Mouse (Mus musculus): Measurements from ENCODE around the gene Nsmce3.

Gene Nsmce3

DNA sequence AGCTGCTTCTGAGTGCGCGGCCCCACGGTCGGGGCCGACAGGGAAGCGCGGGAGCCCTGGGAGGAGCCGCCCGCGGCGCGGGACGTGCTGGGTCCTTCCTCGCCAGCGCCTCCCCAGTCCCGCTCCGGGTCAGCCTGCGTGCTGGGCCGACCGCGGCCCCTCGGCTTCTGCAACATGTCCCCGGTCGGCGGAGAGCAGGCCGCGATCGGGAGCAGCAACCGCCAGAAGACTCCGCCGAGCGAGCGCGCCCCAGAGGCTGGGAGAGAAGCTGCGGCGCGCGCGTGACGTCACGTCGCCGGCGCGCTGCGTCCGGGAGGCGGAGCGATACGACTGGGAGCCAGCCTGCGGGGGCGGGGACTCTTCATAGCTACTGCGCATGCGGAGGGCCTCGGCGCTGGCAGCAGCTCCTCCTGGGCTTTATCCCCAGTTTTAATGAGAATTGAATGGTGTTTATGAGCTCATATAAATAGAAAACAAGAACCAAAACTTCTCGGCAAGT is at the start of gene Nsmce3:
Gene Nsmce3, minus strand, starts transcription at position 255 of the 499 bp plus-strand sequence.
- peak; percentile 96 for DNase-seq (ENCODE audit: low read depth, low spot score)

DNA sequence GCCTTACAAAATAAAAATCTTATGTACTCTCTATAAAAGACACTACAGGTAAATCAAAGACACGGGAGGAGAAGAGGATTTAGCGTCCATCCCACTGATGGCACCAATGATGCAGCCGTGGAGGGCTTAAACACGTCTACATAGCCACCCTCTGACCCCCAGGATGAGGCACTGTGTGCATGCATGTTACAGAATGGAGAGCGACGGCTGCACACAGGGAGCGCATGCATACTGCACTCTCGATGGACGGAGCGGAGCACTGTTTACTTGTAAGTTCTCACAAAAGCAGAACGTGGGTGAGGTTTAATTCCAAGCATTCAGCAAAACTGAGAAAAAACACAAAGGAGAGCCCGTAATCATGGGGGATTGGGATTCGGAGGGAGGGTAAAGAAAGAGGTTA is 48.4 kb upstream of the Nsmce3 start:
- no peak for DNase-seq (ENCODE audit: low read depth, low spot score)

DNA sequence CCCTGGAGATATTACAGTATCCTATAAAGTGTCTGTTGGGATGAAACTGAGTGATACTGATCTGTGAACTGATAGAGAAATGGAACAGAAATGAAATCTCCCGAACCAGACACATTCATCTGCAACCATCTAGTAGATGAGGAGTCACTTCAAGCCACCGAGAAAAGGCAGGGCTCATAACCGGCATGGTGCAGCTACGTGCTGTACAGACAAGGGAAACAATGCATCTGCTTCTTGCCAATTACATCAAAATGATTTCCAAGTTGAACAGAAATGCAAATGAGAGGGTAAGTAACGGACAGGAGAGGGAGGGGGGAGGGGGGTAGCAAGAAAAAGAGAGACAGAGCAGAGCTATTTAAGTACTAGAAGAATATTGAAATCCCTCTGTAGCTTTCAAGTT is 47.9 kb upstream of the Nsmce3 start:
- DNase-seq (ENCODE audit: low read depth, low spot score), result no peak

DNA sequence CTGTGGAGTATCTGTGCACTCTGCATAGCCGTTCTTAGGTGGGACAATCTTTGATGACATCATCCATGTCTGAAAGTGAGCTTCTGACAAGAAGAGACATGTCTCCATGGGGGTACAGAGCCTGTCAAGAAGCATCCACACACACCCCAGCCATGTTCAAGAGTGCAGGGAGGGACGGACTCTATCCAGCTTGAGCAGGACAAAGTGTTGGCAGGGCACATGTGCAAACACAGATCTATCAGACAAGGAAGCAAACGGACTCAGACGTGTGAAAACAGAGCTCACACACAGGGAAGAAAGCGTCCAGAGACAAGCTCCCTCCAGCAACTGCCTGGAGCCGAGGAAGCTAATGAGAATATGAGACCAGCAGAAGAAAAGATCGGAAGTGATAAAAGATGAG is 43.9 kb upstream of the Nsmce3 start:
- no peak for DNase-seq (ENCODE audit: low read depth, low spot score)

DNA sequence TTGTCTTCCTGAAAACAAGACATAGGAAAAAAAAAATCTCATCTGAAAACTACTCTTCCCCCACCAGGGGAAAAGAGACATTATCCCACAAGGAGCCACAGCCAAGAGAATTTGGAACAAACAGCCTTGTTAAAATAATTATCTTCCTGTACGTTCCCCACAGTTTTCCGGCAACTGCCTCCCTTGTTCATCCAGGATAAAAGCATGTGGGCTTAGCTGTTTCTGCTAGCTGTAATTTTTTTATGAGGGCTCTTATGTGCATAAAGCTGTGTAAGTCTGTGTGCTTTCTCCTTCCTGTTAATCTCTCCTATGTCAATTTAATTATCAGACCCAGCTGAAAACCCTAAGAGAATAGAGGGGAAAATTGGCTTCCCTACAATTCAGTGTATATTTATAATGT is 42.3 kb upstream of the Nsmce3 start:
- no peak for DNase-seq (ENCODE audit: low read depth, low spot score)

DNA sequence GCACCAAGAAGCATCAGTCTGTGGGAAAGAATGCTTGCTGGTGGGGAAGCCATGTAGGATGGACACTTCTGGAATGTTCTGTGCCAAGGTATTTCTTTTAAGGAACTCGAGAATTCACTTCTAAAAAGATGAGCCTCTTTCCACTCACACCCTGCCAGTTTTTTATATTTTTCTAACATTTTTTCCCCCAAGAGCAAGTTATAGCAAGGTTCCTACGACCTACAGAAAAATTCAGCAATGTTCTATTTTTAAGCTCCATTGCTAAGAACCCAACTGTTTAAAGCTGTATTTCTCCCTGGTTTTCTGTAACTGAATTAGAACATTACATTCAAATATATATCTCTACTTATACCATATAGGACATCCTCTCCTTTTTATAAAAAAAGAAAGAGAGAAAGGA is 39.1 kb upstream of the Nsmce3 start:
- no peak for DNase-seq (ENCODE audit: low read depth, low spot score)

DNA sequence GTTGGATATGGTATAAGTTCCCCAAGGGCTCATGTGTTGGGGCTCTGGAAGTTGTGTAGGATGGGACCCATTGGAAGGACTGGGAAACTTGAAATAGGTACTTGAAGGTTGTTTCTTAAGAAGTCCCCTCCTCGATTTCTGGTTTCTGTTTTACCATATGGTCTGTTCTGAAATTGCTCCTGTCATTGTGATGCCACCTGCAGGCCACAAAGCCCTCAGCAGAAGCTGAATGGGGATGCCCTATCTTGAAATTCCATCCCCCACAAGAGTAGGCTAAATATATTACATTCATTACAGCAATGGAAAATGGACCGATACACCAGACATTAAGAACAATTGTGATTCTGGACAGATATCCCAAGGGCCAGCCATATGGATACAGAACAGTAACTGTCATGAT is 37.4 kb upstream of the Nsmce3 start:
- no peak for DNase-seq (ENCODE audit: low read depth, low spot score)

DNA sequence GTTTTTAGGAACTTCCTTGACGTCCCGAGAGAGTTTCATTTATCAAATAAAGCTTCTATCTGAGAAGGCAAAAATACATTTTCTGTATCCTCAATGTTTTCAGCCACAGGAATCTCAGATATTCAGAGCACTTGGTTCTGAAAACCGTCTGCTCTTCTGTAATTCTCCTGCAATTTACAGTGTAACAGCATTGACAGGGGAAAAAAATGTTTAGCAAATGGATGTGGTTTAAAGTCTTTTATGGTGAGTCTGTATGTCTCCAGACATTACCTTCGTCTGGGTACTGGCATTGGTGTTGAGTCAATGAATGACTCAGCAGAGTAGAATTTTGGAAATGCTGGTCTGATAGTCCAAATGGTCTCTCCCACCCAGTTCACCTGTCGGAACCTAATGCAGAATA is 34.2 kb upstream of the Nsmce3 start:
- no peak for DNase-seq (ENCODE audit: low read depth, low spot score)

DNA sequence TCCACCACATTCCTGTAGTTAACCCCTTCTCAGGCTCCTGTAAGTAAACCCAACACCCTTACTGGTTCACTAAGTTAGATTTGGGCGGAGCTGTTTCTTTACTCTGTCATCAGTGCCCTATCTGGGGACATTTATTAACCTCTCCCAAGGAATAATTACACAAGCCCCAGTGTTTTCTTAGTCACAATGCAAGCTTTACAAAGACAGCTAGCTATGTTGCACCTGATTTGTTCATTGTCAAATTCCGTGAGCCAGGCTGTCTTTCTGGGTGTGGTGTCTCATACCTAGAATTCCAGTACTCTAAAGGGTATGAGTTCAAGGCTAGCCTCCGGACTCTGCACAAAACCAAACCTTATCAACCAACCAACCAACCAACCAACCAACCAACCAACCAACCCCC is 32.7 kb upstream of the Nsmce3 start:
- no peak for DNase-seq (ENCODE audit: low read depth, low spot score)

DNA sequence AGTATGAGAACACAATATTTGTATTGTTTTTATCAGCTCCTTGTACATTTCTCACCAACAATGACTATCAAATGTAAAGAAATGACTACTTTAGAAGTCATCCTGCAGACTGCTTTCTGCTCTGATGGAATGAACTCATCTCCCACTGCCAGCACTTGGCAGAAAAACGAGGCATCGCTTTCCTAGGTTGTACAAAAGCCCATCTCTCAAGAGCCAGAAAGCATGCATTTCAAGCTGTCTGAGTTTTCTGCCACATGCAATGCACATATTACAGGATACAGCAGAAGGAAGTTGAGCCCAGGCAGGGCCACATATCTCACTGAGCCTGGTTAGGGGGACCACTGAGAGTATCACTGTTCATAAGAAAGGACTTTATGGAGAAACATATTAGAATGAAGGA is 27.5 kb upstream of the Nsmce3 start:
- no peak for DNase-seq (ENCODE audit: low read depth, low spot score)

DNA sequence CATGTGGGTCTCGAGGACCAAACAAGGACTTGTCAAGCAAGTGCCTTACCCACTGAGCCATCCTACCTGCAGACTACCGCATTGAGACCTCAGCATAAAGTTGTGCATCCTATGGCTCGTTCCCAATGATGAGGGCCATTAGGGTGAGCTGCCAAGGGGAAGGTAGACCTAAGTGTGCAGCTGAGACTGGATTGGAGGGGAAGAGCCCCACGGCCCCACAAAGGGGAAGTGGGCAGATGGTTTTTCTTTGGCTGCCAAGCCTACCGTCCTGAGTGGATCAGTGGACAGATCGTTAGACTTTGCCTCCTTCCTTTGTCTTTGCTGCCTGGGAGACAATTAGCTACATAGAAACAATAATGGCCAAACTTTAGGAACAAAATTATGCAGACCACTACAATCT is 23.8 kb upstream of the Nsmce3 start:
- no peak for DNase-seq (ENCODE audit: low read depth, low spot score)

DNA sequence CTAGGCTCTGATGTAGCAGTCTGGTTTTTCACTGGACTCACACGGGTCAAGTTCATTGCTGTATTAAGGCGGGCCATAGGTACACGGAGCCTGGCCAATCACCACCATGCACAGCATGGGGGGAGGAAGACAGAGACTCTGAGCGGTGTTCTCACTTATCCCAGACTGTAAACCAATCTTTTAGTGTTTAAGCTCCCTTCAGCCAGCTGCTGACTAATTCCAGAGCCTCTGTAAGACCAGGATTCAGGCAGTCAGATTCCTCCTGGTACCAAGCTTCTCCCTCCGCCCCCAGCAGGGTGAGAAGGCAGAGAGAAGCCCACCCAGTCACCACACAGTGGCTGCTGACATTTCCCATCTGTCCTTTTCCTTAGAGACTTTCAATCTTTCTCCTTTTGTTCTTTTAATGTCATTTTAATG is 22.9 kb upstream of the Nsmce3 start:
- peak; percentile 20 for DNase-seq (ENCODE audit: low read depth, low spot score)

DNA sequence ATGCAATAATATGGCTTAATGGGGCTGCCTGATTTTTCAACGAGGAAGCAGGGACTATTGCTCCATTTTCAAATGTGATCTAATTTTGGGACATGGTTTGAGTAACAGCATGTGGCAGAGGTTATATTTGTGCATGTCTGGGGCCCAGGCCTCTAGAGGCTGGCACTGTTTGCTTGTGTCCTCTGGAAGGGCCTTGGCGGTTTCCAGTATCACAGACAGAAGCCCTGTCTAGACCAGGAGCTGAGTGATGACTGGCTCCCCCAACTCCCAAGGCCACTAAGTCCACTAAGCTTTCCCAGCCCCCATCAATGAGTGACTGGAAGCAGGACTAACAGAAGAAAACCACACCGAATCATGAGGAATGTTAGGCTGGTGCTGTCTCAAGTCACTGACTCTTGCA is 18.3 kb upstream of the Nsmce3 start:
- DNase-seq (ENCODE audit: low read depth, low spot score), result no peak

DNA sequence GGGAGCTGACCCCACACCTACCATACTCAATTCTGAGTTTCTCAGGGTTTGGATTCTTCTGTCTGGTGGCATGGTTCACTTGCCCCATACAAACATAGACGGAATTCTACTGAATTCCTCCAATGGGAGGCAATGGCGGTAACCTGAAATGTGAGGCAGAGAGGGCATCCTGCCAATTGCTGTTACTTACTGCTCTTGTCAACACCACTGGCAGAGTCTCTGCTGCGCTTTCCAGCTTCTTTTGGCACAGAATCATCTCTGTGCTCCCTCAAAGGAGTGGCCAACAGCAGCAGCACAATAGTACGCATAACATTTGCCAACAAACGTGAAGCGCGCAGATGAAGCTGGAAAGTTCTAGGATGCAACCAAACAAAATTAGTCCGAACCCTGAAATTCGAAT is 17.1 kb upstream of the Nsmce3 start:
- no peak for DNase-seq (ENCODE audit: low read depth, low spot score)

DNA sequence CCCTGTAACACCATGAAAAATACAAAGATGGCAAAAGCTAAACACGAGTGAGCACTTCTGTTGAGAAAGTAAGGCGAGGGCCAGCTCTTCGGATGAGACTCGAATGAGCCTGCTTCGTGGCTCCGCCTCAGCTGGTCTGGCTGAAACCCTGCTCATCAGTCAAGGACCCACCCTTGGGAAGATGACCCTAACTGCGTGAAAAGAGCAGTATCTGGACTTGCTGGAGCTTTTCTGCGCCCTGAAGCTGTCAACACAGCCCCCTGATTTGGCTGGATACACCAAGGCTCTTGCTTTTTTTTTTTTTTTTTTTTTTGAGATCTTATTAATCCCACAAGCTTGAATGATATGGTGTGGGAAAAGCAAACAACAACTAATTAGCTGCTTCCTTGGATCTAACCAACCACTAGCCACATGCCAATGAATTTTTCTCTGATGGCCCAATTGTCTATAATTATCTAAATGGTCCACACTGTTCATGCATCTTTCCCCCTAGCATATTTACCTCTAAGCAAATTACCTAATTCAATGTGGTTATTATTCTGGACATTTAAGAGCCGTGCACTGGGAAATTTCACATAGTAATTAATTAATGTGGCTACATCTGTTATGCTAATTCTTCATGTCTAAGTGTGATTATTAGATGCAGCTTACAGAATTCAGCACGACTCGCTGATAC is 11.5 kb upstream of the Nsmce3 start:
- DNase-seq (ENCODE audit: low read depth, low spot score), result no peak

DNA sequence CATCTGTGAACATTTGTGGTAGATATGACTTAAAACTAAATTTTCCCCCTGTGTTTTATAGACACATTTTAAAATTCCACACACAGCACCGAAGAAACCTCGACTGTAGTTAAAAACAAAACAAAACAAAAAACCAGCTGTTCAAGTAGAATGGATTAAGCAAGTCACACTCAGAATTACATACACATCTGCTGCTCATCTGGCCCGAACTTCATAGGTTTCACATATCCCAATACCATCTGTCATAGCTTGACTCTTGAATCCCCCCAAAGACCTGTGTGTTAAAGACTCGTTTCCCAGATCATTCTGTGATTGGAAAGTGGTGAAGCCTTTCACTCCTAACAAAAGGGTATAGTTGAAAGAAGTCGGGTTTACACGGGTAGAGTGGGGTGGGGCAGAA is 9.4 kb upstream of the Nsmce3 start:
- peak; percentile 10 for DNase-seq (ENCODE audit: low read depth, low spot score)

DNA sequence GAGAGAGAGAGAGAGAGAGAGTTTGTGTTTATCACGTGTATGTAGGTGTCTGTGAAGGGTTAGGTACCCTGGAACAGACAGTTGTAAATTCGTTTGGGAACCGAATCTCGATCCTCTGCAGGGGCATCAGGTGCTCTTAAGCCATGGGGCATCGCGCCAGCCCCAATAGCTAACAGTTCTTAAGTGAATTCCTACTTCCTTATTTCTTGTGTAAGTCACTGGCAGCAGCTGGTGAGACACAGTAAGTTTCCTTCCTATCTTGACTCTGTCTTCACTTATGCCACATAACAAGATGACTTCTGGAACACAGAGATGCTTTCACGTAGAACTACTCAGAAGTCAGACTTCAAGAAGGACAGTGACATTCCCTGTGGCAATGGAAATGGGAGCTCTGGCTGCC is 8.6 kb upstream of the Nsmce3 start:
- DNase-seq (ENCODE audit: low read depth, low spot score), result no peak

DNA sequence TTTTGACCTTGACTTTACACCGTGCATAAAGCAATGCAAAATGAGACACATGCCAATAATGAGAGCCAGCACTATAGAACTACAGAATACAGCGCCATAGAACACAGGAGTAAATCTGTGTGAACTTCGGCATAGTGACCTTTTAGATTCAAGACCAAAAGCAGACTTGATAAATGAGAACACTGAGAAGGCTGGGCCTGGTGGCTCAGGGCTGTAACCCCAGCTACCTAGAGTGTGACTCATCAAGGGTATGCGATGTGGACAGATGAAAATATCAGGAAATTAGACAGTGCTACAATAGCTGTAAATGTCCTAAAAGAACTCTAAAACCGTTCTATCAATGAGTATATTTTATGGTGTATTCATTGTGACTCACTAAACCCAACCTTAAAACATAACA is 7.6 kb upstream of the Nsmce3 start:
- DNase-seq (ENCODE audit: low read depth, low spot score), result no peak

DNA sequence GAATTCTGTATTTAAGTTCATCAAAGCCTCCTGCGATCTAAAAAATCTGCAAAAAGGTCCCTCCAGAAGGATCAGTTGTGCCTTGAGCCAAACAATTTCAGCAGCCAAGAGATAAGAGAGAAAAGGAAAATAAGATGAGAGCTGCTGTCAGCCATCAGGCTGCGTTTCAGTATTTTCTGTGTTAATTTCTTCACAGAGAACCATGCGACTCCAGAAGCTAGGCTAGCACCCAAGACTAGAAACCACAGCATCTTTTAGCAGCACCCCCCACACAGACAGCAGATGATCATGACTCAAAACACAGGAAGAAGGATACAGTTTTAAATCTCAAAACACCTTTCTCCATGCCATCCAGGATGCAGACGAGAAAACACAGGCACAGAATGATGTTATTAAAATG is 2.1 kb upstream of the Nsmce3 start:
- DNase-seq (ENCODE audit: low read depth, low spot score), result no peak

DNA sequence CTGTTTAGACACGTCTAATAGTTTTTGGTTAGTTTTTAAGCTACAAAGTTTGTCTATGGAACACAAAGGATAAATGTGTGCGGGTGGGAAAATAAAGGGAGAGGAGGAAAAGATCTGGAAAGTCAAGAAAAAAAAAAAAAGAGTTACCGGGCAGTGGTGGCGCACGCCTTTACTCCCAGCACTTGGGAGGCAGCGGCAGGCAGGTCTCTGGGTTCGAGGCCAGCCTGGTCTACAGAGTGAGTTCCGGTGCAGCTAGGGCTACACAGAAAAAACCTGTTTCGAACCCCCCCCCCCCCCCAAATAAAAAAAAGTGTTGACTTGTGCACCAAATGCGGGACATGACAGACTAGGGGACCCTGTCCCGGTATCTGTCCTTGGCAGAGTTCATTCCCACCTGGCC is 469 bp upstream of the Nsmce3 start:
- DNase-seq (ENCODE audit: low read depth, low spot score), result no peak

DNA sequence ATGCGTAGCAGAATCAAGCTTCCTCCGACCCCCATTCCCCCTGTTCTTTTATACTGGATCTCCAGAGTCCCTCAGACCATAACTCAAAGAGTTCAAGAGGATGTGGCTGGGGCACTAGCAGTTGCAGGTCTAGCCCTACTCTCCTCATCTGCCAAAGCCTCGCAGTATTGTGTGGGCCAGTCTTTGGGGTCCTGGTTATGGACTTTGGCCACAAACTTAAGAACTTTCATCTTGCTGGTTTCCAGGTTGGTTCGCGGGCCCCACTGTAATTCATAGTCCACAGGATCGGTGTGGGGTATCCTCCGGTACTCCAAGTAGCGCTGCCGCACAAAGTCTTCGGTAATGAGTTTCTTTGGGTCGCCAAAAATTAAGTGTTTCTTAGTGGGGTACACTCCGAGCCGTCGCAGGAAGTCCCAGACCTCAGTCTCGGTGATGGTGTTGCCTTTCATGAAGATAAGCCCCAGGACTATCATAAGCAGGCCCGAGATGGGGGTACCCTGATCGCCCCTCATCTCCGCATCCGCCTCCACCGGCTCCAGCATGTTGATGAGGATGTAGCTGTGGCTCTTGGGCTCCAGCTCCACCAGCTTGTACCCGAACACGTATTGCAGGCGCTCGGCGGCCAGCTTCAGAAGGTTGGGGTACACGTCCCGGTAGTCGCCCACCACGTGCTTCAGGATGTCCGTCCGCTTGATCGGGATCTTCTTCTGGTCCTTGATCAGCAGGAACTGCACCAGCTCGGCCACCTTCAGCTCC is 632 bp downstream of the Nsmce3 start:
- no peak for DNase-seq (ENCODE audit: low read depth, low spot score)

DNA sequence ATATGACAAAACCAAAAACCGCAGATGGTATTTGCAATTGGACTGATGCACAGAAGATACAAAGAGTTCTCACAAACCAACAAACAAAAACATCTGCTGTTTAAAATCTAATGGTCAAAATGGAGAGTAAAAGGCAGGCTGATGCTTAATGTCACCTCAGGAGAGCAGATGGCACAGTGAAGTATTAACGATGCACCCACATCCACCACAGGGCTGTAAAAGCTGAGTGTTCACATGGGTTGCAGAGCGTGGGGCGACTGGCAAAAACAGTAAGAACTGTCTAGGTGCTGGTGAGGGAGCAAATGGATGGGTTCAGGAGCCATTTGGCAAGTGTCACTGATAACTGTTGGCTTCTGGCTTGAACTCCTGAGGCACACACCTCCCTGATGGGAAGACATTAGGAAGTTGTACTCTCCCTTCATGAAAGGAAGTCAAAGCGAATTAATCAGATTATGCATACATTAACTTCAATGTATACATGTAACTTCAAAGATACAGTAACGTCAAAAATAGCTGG is 3.2 kb downstream of the Nsmce3 start:
- DNase-seq (ENCODE audit: low read depth, low spot score), result no peak

DNA sequence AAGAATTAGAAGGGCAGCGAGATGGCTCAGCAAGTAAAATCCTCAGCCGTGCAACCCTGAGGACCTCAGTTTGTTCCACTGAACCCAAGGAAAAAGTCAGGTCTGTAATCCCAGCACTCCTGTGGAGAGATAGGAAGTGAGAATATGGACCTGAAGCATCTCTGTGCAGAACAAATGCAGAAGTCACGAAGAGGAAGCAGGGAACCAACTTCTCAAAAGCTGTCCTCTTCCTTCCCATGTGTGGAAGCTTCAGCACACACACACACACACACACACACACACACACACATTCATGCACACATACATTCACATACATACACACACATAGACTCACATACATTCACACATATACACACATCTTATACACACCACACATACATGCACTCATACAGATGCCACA is 9.3 kb downstream of the Nsmce3 start:
- DNase-seq (ENCODE audit: low read depth, low spot score), result no peak
